Mouse (Mus musculus) heart, embryonic 11.5 days (tissue): ENCODE data around the gene Ankrd44. TPM values are rescaled to one million over a fixed set of nuclear protein-coding genes. Genes with fewer than 3 reads are reported as not detected.
A peak's percentile ranks its signal among the peaks of the same experiment; 100 is the strongest.

ENCODE experiments used
- ATAC-seq: fragments of 200-750 bp; cut with Nextera tagmentation; replicated peaks from 2 replicates; pipeline ENCODE4 v1.8.0; 2017; ENCODE audit warnings: moderate library complexity; ENCODE audit not compliant: insufficient number of reproducible peaks, low FRiP score, low TSS enrichment
- H3K27ac ChIP-seq: fragments of 300-500 bp; sonication (generic); 2 replicates; pipeline ENCODE4 v1.5.1; 2014; ENCODE audit warnings: mild to moderate bottlenecking, low read depth, low read length
- H3K27me3 ChIP-seq: fragments of 300-500 bp; sonication (generic); 2 replicates; pipeline ENCODE4 v1.6.1; 2014; ENCODE audit warnings: mild to moderate bottlenecking, low read length, mixed read lengths; ENCODE audit not compliant: control insufficient read depth, insufficient read depth
- H3K36me3 ChIP-seq: fragments of 300-500 bp; sonication (generic); 2 replicates; pipeline ENCODE4 v1.6.1; 2014; ENCODE audit warnings: mild to moderate bottlenecking, low read length, moderate library complexity, mixed read lengths; ENCODE audit not compliant: control insufficient read depth, insufficient read depth
- H3K4me1 ChIP-seq: fragments of 300-500 bp; sonication (generic); 2 replicates; pipeline ENCODE4 v1.6.1; 2014; ENCODE audit warnings: low read length; ENCODE audit not compliant: control insufficient read depth, insufficient read depth
- H3K4me2 ChIP-seq: fragments of 300-500 bp; sonication (generic); 2 replicates; pipeline ENCODE4 v1.6.1; 2014; ENCODE audit warnings: mild to moderate bottlenecking, moderate library complexity
- H3K4me3 ChIP-seq: fragments of 300-500 bp; sonication (generic); 2 replicates; pipeline ENCODE4 v1.5.1; 2014; ENCODE audit warnings: low read depth, low read length
- H3K9ac ChIP-seq: fragments of 300-500 bp; sonication (generic); 2 replicates; pipeline ENCODE4 v1.6.1; 2014; ENCODE audit warnings: mild to moderate bottlenecking, low read depth, low read length, moderate library complexity
- H3K9me3 ChIP-seq: fragments of 300-500 bp; sonication (generic); replicated peaks from 2 replicates; pipeline ENCODE4 v1.6.1; 2016; ENCODE audit warnings: low read length; ENCODE audit not compliant: control insufficient read depth
- WGBS: fragments of 180-500 bp; shearing (Covaris S2); extraction: QIAGEN DNeasy Blood & Tissue Kit; methylation state at CpG from one replicate; pipeline ENCODE4 v1.1.7; 2014; ENCODE audit not compliant: insufficient replicate concordance; 5-methylcytosine and 5-hydroxymethylcytosine counted together
- polyA plus RNA-seq: library from polyadenylated mRNA; unstranded; fragments of >200 nt; fragmentation: Nextera tagmentation; extraction: Ambion mirVana; gene quantifications from 2 replicates; pipeline ENCODE4 v1.2.1, GENCODE M21; 2014

Gene Ankrd44
- polyA plus RNA-seq, 1 experiment from 2014 or later = 11.1 TPM

DNA sequence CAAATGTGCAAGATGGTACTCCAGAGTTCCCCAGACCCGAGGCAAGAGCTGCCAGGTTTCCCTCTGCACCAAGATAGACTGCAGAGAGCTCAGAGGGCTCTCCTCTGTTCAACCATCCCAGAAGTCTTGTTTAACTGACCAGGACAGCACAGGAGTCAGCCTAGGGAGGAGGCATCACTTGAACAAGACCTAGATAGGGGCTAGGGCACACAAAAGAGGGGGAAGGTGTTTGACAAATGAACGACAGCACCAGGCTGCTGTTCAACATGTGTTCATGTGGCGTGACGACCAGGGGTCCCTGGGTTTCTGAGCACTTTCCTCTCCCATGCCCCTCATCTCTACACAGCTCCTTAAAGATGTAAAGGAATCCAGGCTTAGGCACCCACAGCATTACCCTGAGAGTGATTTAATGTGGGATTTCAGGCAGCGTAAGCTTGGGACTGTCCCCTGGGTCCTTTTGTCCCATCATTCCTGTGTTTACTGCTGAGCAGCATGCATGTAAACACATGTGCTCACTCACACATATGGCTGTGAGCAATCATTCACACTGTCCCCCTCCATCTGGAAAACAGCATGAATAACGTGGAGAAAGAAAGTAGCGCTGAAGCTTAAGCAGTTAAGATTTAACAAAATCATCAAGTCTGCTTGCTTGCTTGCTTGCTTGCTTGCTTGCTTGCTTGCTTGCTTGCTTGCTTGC lies 83.3 kb downstream of the Ankrd44 start:
- 62% methylated on average over 7 of the region's 7 CpGs for WGBS
- Histone ChIP-seq H3K4me1 (peaks cover 13% of the 10 kb centered on the region), H3K4me3 (no peak overlapping the region)

GRCm38 (mm10) chr1:54841788-54842187 lies 84.4 kb downstream of the Ankrd44 start:
- peaks cover 14% of the 10 kb centered on the region for H3K4me1 ChIP-seq
- H3K4me3 ChIP-seq = no peak overlapping the region
- no peak overlapping the region; the same call in 1 of the 2 replicates for H3K27ac ChIP-seq
- H3K27me3 ChIP-seq = no peaks in the 10 kb centered on the region
- H3K36me3 ChIP-seq = no peaks in the 10 kb centered on the region
- no peak overlapping the region for H3K9ac ChIP-seq
- ATAC-seq = no peak
- H3K4me2 ChIP-seq = no peak overlapping the region
- H3K9me3 ChIP-seq = no peaks in the 10 kb centered on the region
- WGBS = 35% methylated on average over 5 of the region's 5 CpGs

More for the DNA sequence above, 83.3 kb downstream of the Ankrd44 start:
- Histone ChIP-seq H3K9ac (no peak overlapping the region), H3K4me2 (no peak overlapping the region), H3K9me3 (no peaks in the 10 kb centered on the region), H3K36me3 (no peaks in the 10 kb centered on the region), H3K27ac (no peak overlapping the region), H3K27me3 (no peaks in the 10 kb centered on the region)
- no peak for ATAC-seq

DNA sequence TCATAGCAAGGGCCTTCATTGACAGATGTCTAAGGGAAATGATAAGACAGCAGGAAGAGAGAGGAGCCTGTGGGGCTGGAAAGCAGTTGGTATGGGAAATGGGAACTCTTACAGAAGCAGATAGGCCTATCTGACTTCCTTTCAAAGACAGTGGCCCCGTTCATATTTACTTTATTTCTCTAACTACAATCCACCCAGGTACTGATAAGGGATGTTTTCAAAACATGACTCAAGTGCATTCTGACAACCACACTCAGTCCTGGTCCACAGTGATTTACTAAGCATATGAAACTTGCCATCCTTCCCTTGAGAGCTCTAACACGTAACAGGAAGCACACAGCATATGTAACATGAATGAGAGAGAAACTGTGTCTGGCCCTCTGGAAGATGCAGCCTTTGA lies 86.1 kb downstream of the Ankrd44 start:
- Histone ChIP-seq H3K4me1 (peaks cover 12% of the 10 kb centered on the region), H3K27ac (no peak overlapping the region), H3K9ac (no peak overlapping the region), H3K4me2 (no peak overlapping the region), H3K27me3 (no peaks in the 10 kb centered on the region), H3K9me3 (no peaks in the 10 kb centered on the region), H3K4me3 (no peak overlapping the region), H3K36me3 (no peaks in the 10 kb centered on the region)
- 50% methylated on average over 2 of the region's 2 CpGs for WGBS
- ATAC-seq = no peak

GRCm38 (mm10) chr1:54838486-54838805 lies 87.7 kb downstream of the Ankrd44 start:
- H3K9ac ChIP-seq = no peak overlapping the region
- no peak overlapping the region for H3K4me2 ChIP-seq
- no peaks in the 10 kb centered on the region for H3K9me3 ChIP-seq
- no peak overlapping the region for H3K4me3 ChIP-seq
- no peak overlapping the region for H3K27ac ChIP-seq
- ATAC-seq = no peak
- H3K4me1 ChIP-seq = peaks cover 12% of the 10 kb centered on the region
- no peaks in the 10 kb centered on the region for H3K27me3 ChIP-seq
- H3K36me3 ChIP-seq = no peaks in the 10 kb centered on the region
- 74% methylated on average over 6 of the region's 6 CpGs for WGBS

DNA sequence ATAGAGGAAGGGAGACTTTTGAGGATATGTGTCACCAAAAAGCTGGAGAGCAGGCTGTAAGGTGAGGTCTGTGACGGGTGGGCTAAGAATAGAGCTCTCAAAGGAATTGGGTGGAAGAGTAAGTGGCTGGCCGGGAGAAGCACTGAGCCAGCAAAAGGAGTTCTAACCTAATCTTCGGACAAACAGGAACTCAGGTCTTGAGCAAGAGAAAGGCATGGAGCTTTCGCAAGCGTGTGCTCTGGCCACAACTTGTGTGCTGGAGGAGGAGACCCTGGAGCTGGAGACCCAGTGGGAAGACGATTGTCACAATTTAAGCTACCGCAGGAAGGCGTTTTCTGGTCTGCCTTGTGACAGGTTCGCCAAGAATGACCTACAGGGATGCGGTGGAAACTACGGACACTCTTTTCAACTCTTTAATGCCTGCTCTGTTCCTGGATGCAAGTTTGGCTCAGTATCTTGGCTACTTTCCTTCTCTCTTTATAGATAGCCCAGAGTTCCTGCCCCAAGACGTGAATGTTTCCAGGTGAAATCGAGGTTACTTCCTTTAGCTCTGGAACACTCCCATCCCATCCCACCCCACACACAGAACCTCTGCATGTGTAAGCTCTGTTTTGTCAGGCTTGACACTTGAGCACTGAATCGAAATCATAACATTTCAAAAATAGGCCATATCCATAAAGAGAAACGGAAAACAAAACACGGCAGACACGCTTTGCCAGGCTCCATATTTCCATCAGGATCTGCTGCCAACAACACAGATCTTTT lies 88.3 kb downstream of the Ankrd44 start:
- Histone ChIP-seq H3K4me3 (no peak overlapping the region), H3K9me3 (no peaks in the 10 kb centered on the region), H3K4me1 (peaks cover 10% of the 10 kb centered on the region), H3K27ac (peak overlapping the region; percentile 12; the same call in 1 of the 2 replicates), H3K4me2 (no peak overlapping the region), H3K9ac (no peak overlapping the region), H3K27me3 (no peaks in the 10 kb centered on the region), H3K36me3 (no peaks in the 10 kb centered on the region)
- no peak for ATAC-seq
- 66% methylated on average over 17 of the region's 17 CpGs for WGBS

- Histone ChIP-seq H3K27ac (no peak overlapping the region), H3K9ac (no peak overlapping the region), H3K4me3 (no peak overlapping the region), H3K4me2 (no peak overlapping the region), H3K4me1 (peaks cover 2% of the 10 kb centered on the region; the same call in 1 of the 2 replicates), H3K27me3 (no peaks in the 10 kb centered on the region), H3K36me3 (no peaks in the 10 kb centered on the region), H3K9me3 (no peaks in the 10 kb centered on the region)
- 76% methylated on average over 6 of the region's 6 CpGs for WGBS
- ATAC-seq = no peak
Observed at GRCm38 (mm10) chr1:54835661-54836205, 90.5 kb downstream of the Ankrd44 start.

DNA sequence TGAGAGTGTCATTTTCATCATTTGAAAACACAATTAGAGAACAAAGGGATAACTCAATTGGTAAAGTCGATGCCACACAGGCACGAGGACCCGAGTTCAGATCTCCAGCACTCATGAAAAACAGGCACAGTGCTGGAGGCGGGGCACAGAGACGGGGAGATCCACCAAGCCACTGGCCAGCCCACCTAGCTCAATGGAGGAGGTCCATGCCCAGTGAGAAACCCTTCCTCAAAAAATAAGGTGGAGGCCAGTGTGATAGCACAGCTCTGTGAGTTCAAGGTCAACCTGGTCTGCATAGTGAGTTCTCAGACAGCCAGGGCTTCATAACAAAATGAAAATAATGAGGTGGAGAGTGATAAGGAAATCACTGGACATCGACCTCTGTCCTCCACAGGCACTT lies 93.0 kb downstream of the Ankrd44 start:
- no peak overlapping the region for H3K27ac ChIP-seq
- 83% methylated on average over 6 of the region's 6 CpGs for WGBS
- H3K4me1 ChIP-seq = peaks cover 7% of the 10 kb centered on the region

DNA sequence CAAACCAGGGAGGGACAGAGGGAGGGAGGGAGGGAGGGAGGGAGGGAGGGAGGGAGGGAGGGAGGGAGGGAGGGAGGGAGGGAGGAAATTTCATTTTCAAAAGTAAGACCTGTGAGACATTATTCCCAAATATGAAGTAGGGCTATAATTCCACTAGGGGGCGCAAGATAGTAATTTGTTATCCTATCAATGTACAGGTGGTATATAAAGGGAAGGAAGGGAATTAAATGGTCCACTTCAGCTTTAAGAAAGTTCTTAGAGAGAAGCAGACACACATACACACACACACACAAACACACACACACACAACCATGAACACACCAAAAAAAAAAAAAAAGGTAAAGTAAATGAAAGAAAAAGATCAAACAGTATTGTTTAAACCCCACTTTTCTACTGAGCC lies 93.4 kb downstream of the Ankrd44 start:
- Histone ChIP-seq H3K27ac (no peak overlapping the region), H3K9me3 (no peaks in the 10 kb centered on the region), H3K27me3 (no peaks in the 10 kb centered on the region), H3K36me3 (no peaks in the 10 kb centered on the region), H3K4me1 (peaks cover 7% of the 10 kb centered on the region), H3K4me2 (no peak overlapping the region), H3K9ac (no peak overlapping the region), H3K4me3 (no peak overlapping the region)
- 0% methylated on average over 1 of the region's 1 CpGs for WGBS
- ATAC-seq = no peak

More for the DNA sequence above, 93.0 kb downstream of the Ankrd44 start:
- H3K27me3 ChIP-seq = no peaks in the 10 kb centered on the region
- no peaks in the 10 kb centered on the region for H3K9me3 ChIP-seq
- no peak overlapping the region for H3K4me2 ChIP-seq
- H3K9ac ChIP-seq = no peak overlapping the region
- H3K4me3 ChIP-seq = no peak overlapping the region
- no peaks in the 10 kb centered on the region for H3K36me3 ChIP-seq
- ATAC-seq = no peak
